Mouse (Mus musculus) bone marrow, adult 2 months (tissue): ENCODE results near the gene C1ql1.

Experiments used
- CTCF ChIP-seq: fragments of 200-500 bp; IDR thresholded peaks from 2 replicates; pipeline ENCODE4 v1.5.1; 2011; ENCODE audit warnings: low read length, control low read depth; ENCODE audit not compliant: control insufficient read depth, insufficient read depth
- POLR2A ChIP-seq: fragments of 200-500 bp; IDR thresholded peaks from 2 replicates; pipeline ENCODE4 v1.6.1; 2011; ENCODE audit warnings: low read depth, mild to moderate bottlenecking, control low read depth, low read length, borderline replicate concordance; ENCODE audit not compliant: control insufficient read depth

DNA sequence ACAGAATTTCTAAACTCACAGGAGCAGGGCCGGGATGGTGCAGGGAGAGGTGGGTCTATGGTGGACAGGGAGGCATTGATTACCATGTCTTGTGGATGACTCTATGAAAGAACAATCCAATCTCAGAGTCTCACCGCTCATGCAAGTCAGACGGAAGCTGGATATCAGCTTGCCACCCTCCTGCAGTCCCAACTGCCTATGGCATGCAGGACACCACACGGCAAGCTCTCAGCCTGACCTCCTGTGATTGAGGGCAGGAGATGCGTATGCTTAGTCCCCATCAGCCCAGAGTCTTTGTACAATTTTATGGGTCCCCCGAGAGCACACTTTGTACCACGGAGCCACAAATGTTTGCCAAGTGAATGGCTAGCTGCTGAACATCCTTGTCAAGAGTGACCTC is 42.8 kb downstream of the C1ql1 start:
- TF ChIP-seq CTCF (no peak), POLR2A (no peak)
